In the genomic region with DNA sequence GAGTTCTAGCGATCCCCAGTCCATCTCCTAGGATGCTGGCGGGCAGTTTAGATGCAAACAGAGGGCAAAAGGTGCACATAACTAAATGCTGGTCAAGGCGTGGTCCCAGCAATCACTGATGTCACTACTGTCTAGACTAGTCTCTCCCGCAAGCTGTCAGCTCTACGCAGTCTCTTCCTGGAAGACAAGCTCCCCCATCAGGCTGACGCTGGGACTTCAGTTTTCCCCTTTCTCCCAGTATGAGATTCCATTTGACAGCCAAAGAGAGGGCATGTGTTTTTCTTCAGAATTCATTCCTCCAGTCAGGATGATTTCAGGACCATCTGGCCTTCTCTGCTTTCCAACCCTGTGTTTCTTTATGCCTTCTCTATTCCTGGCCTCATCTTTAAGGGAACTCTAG, we compare ENCODE assay signal across 10 mouse cellular contexts.
DNase-seq lines count a peak whose midpoint lies in the region; ATAC-seq and TF ChIP-seq lines count a peak whose summit lies in the region.
"Had no signal": no experiment of that assay in that cellular context is flagged by ENCODE, and none has a peak within 500 bp of the region (broad histone marks: within the 10 kb centered on the region; RNA-seq: fewer than 3 reads in every experiment).

No protein-coding gene starts in this region.

- intact Hi-C loops in heart, postnatal 25 days (cut with DNase I), result no loop called here

- H3K27ac ChIP-seq in heart, postnatal 0 days (ENCODE audit: low read depth), result no peak overlapping the region
- H3K27ac ChIP-seq in midbrain, embryonic 10.5 days (replicated peaks), result no peak overlapping the region
- no peak overlapping the region for H3K27ac ChIP-seq in midbrain, embryonic 16.5 days (ENCODE audit: low read length)
- H3K27ac ChIP-seq in forebrain, embryonic 16.5 days (ENCODE audit: low read length), result no peak overlapping the region
- H3K27ac ChIP-seq: macrophage had no signal

- H3K4me2 ChIP-seq in heart, postnatal 0 days (ENCODE audit: low read depth, low read length), result no peak overlapping the region
- H3K4me2 ChIP-seq in midbrain, embryonic 16.5 days (ENCODE audit: low read length), result no peak overlapping the region
- no peak overlapping the region for H3K4me2 ChIP-seq in forebrain, embryonic 16.5 days (ENCODE audit: low read length)

- no peak for DNase-seq in heart, postnatal 0 days (ENCODE audit: low spot score)
- DNase-seq in heart, adult 8-10 months (ENCODE audit: low spot score), result no peak
- peak; percentile 22 for DNase-seq in midbrain, embryonic 10.5 days (ENCODE audit: low spot score)
- DNase-seq in brain, embryonic 14.5 days (ENCODE audit: low read depth), result peak; percentile 59
- DNase-seq in heart, postnatal 25 days (ENCODE audit: low spot score), result no peak

- H3K4me1 ChIP-seq in heart, postnatal 0 days (ENCODE audit: control insufficient read depth, insufficient read depth), result no peaks in the 10 kb centered on the region
- no peaks in the 10 kb centered on the region for H3K4me1 ChIP-seq in midbrain, embryonic 10.5 days
- H3K4me1 ChIP-seq in midbrain, embryonic 16.5 days (ENCODE audit: control insufficient read depth, insufficient read depth, low read length), result peaks cover 5% of the 10 kb centered on the region
- H3K4me1 ChIP-seq in forebrain, embryonic 16.5 days (replicated peaks; ENCODE audit: control insufficient read depth, insufficient read depth, low read length), result no peaks in the 10 kb centered on the region; the same call in 1 of the 2 replicates

- no peak for ATAC-seq in heart, postnatal 0 days (ENCODE audit: insufficient read depth, low read depth)
- no peak for ATAC-seq in midbrain, embryonic 16.5 days
- ATAC-seq in megakaryocyte-erythroid progenitor cell, adult 5-6 weeks (replicated peaks; ENCODE audit: low FRiP score, low TSS enrichment, poor library complexity, severe bottlenecking), result 0 out of 2 replicates have a peak, but pooled peaks have one; percentile 52
- ATAC-seq in forebrain, embryonic 16.5 days, result no peak

- no peak for TF ChIP-seq POLR2A in brain, embryonic 14.5 days (IDR thresholded peaks at IDR 0.05; ENCODE audit: borderline replicate concordance, extremely low read depth, insufficient read depth, insufficient read length, poor library complexity, severe bottlenecking)

- no peaks in the 10 kb centered on the region for H3K27me3 ChIP-seq in heart, postnatal 0 days (ENCODE audit: control insufficient read depth, insufficient read depth, low read length)
- no peaks in the 10 kb centered on the region for H3K27me3 ChIP-seq in midbrain, embryonic 10.5 days (ENCODE audit: low read depth, poor library complexity, severe bottlenecking)
- H3K27me3 ChIP-seq in midbrain, embryonic 16.5 days (ENCODE audit: control insufficient read depth, insufficient read depth, low read depth, low read length), result no peaks in the 10 kb centered on the region
- H3K27me3 ChIP-seq in forebrain, embryonic 16.5 days (replicated peaks; ENCODE audit: control insufficient read depth, insufficient read depth, low read length), result no peaks in the 10 kb centered on the region

- peak; percentile 38 for TF ChIP-seq CTCF in heart, postnatal 0 days (IDR thresholded peaks at IDR 0.05; ENCODE audit: low read depth)
- peak; percentile 53; the same call in 1 of the 2 replicates for TF ChIP-seq CTCF in brain, embryonic 14.5 days (IDR thresholded peaks at IDR 0.05; ENCODE audit: borderline replicate concordance, extremely low read depth, insufficient read depth, insufficient read length)

- no peaks in the 10 kb centered on the region for H3K9me3 ChIP-seq in heart, postnatal 0 days (replicated peaks; ENCODE audit: control insufficient read depth, low read length)
- H3K9me3 ChIP-seq in midbrain, embryonic 10.5 days (replicated peaks), result no peaks in the 10 kb centered on the region
- H3K9me3 ChIP-seq in midbrain, embryonic 16.5 days (replicated peaks; ENCODE audit: control insufficient read depth, low read length, poor library complexity, severe bottlenecking), result no peaks in the 10 kb centered on the region
- no peaks in the 10 kb centered on the region for H3K9me3 ChIP-seq in forebrain, embryonic 16.5 days (ENCODE audit: control insufficient read depth, low read length)

- 35% methylated on average over 6 of the region's 6 CpGs for WGBS in heart, postnatal 0 days
- 37% methylated on average over 6 of the region's 6 CpGs for WGBS in midbrain, embryonic 10.5 days
- WGBS in midbrain, embryonic 16.5 days, result 37% methylated on average over 6 of the region's 6 CpGs
- WGBS in forebrain, embryonic 16.5 days, result 44% methylated on average over 6 of the region's 6 CpGs

- no peaks in the 10 kb centered on the region for H3K36me3 ChIP-seq in heart, postnatal 0 days (replicated peaks; ENCODE audit: control insufficient read depth, insufficient read depth, low read length)
- H3K36me3 ChIP-seq in midbrain, embryonic 10.5 days, result no peaks in the 10 kb centered on the region
- H3K36me3 ChIP-seq in midbrain, embryonic 16.5 days (ENCODE audit: control insufficient read depth, insufficient read depth, low read length), result no peaks in the 10 kb centered on the region
- no peaks in the 10 kb centered on the region for H3K36me3 ChIP-seq in forebrain, embryonic 16.5 days (ENCODE audit: control insufficient read depth, insufficient read depth)

- H3K4me3 ChIP-seq in heart, postnatal 0 days (ENCODE audit: low read depth, low read length), result no peak overlapping the region
- H3K4me3 ChIP-seq in midbrain, embryonic 10.5 days, result no peak overlapping the region
- H3K4me3 ChIP-seq in midbrain, embryonic 16.5 days (ENCODE audit: low read depth, low read length), result no peak overlapping the region
- no peak overlapping the region for H3K4me3 ChIP-seq in forebrain, embryonic 16.5 days (replicated peaks; ENCODE audit: low read length)
- H3K4me3 ChIP-seq: erythroblast, embryonic 14.5 days had no signal

- TF ChIP-seq EP300 in heart, postnatal 0 days (IDR thresholded peaks at IDR 0.05; ENCODE audit: low read depth), result no peak

- H3K9ac ChIP-seq in heart, postnatal 0 days (replicated peaks; ENCODE audit: low read depth, low read length), result no peak overlapping the region
- H3K9ac ChIP-seq in midbrain, embryonic 16.5 days (ENCODE audit: low read depth, low read length), result no peak overlapping the region
- H3K9ac ChIP-seq in forebrain, embryonic 16.5 days (replicated peaks; ENCODE audit: low read depth, low read length), result no peak overlapping the region

Comparison
In these comparisons a context has a peak if more than half of its experiments do, and no peak if none do; other contexts are left out.
1. DNase-seq: peak in midbrain, embryonic 10.5 days (single experiment) and brain, embryonic 14.5 days (single experiment); none in heart, postnatal 0 days (single experiment), heart, adult 8-10 months (single experiment) and heart, postnatal 25 days (single experiment).